Mouse (Mus musculus): ENCODE results near the gene Il1a.
A peak's percentile ranks its signal among the peaks of the same experiment; 100 is the strongest.

Gene Il1a

DNA sequence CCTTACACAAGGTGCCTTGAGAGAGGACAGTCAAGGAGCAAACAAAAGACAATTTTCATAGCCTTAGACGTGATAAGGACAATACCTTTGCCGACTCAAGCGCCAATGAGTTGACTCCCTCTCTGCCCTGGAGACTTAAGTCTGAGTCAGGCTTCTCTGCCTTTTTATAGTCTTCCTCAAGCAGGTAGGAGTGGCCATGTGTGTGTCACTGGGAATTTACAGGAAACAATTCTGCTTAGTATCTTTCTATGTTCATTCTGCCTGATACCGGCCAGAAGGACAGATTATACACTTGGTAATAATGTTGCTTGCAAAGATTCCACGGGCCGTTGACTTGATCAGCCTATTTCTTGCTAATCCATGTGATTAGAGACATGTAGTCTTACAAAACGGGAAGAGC, at the start of gene Il1a:
Il1a (minus strand) TSS at position 137 of the 400 bp plus-strand sequence.
- no peak for DNase-seq (ENCODE audit: low spot score)

DNA sequence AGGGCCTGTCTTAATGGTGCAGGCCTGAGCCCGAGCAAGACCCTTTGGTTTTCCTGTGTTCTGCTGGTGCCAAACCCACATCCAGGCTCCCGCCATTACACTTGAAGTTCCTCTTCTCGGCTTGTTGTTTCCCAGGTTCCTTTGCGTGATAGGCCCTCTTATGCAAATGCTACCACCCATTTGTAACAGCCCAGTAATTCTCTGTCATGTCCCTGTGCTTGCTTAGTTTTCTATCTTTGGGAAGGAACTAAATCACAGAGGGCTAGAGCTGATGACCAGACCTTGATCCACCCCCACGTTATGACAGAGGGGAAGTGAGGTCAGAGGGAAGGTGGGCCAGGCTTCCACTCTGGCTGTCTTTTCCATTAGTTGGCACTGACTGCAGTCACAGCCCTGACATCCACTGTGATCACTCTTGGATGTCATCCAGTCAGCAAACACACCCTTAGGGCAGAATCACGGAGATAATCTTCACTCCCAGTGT, 28.4 kb upstream of the Il1a start:
- no peak for DNase-seq (ENCODE audit: low spot score)

- no peak for DNase-seq (ENCODE audit: low spot score)
These were observed 23.7 kb upstream of the Il1a start for GRCm38 (mm10) chr2:129333471-129333870.

- no peak for DNase-seq (ENCODE audit: low spot score)
These were observed 20.8 kb upstream of the Il1a start for GRCm38 (mm10) chr2:129330540-129330939.

DNA sequence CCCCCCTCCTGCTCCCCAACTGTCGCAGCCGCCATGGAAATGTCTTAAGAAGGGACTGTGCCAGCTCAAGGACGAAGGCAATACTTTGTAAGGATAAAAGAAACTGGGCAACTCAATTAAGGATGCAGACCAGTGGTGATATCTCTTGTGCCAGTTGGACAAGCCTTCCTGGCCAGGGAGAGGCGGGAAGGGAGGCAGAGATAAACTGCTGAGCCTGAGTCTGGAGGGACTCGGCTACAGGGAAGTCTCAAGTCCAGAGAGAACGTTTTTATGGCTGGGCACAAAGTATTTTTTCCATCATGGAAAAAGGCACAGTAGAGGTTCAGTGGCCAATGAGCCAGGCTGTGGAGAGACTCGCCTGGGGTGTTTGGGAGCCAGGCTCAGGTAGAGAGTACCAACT, 20.3 kb upstream of the Il1a start:
- no peak for DNase-seq (ENCODE audit: low spot score)

GRCm38 (mm10) chr2:129328238-129328637, 18.5 kb upstream of the Il1a start:
- DNase-seq (ENCODE audit: low spot score), result no peak

DNA sequence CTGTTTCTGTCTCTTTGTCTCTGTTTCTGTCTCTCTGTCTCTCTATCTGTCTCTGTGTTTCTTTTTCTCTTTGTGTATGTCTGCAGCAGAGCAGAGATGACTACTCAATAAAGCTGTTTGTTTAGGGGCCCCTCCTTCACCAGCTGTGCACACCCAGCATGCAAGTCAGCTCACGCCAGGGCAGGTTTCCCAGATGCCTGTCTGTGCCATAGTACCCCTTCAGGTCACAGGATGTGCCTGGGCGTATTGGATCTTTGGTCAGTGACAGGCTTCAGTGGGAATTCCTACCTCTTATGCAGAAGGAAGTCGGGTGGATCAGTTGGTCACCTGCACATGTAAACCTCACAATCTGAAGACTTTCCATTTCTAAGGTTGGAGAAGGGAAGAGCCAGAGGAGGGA, 14.4 kb upstream of the Il1a start:
- DNase-seq (ENCODE audit: low spot score), result no peak

DNA sequence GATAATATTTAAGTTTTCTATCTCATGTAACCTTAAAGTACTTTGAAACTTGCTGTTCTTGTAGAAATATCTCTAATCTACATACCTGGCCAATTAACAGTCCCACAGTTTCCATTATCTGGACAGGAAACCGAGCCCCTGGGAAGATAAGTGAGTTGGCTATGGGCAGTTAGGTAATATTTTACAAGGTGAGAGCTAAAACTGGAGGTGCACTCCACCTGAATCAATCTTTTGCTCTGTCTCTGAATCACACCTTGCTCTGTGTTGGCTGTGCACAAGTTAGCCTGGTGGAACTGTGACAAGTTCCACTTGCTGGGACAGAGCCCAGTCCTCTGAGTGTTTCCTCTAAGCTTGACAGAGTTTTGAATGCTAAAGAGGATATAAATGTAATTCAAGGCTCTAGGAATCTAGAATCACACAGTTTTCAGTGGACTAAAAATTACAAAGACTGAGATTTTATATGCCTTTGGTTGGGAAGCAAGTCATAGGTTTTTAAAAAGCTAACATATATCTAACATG, 12.4 kb upstream of the Il1a start:
- DNase-seq (ENCODE audit: low spot score), result no peak

DNA sequence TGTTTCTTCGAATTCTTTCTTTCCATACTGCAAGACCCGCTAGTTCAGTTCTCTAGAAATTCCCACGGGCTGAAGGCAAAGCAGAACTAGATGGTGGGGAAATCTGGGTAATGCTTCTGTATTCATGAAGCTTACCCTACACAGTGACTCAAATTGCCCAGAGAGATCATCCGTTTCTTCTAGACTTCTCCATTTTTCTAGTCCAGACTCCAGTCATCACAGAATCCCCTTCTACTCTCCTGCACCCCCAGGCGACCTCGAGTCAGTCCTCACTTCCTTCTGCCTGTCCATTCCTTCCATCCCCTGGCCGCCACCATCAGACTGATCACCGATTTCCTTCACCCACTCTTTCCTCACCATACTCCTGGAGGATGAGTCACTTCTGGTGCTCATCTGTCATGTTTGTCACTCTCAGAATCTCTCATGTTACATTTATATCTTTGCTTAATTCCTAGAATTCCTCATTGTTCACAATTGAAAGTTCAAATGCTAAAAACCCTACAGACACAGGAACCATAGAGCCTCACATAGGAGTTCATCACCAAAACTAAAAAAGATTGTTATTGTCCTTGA, 10.3 kb upstream of the Il1a start:
- DNase-seq (ENCODE audit: low spot score), result no peak

DNA sequence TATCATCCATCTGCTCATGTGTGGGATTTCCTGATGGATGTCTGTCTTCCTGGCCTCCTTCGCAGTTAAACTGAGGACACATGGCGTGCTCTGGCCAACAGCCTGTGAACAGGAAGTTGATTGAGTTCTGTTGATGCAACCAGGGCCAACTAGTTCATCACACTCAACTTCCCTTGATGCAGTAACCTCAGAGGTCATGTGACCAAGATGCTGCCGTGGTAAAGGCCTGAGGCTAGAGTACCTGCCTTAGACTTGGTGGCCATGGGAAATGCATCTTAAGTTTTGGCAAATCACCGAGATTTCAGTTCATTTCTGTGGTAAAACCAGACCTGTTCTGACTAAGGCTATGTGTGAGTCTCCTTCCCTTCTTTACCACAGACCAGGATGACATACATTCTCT, 6.1 kb upstream of the Il1a start:
- peak; percentile 13 for DNase-seq (ENCODE audit: low spot score)

- no peak for DNase-seq (ENCODE audit: low spot score)
These were observed 5.1 kb upstream of the Il1a start for GRCm38 (mm10) chr2:129314880-129315279.

- DNase-seq (ENCODE audit: low spot score), result peak; percentile 28
These were observed 4.2 kb upstream of the Il1a start for GRCm38 (mm10) chr2:129313934-129314333.

DNA sequence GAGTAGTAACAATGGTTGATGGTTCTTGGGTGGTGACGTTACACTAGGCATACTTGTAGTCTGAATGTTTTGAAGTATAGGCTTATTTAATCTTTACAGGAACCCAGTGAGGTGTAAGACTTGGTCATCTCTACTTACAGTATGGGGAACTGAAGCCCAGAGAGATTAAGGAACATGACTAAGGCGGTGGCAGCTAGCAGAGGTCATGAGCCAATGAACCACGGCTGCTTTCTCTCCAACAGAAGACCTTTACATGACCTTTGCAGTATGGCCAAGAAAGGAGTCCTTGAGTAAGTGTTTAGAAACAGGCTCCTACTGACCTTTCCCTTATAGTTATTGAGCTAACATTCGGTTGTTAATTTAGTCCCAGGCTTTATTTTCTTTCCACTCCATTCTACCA, 3.8 kb downstream of the Il1a start:
- DNase-seq (ENCODE audit: low spot score), result no peak

GRCm38 (mm10) chr2:129297589-129297982, 12.2 kb downstream of the Il1a start:
- DNase-seq (ENCODE audit: low spot score), result no peak

GRCm38 (mm10) chr2:129296671-129297588, 12.8 kb downstream of the Il1a start, which contains the start of gene Ckap2l:
Gene Ckap2l, minus strand, starts transcription at chr2:129297212.
- DNase-seq (ENCODE audit: low spot score), result peak; percentile 98

DNA sequence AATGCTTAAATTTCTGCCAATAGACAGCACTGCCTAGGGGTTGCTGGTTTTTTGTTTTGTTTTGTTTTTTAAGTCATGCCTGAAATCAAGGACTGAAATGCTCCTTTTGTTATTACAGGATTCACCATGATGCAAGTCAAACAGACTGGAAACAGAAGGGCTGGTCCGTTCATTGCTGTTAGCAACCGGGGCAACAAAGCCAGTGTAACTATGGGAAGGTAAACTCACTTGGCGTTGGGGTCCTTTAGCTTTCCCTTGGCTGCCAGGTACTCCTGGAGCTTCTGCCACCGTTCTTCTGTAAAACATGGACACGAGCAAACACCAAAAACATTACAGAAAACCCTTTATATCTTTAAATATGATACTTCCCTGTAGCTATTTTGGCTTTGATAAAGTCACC, 13.7 kb downstream of the Il1a start:
- DNase-seq (ENCODE audit: low spot score), result no peak

- DNase-seq (ENCODE audit: low spot score), result no peak
These were observed 14.7 kb downstream of the Il1a start for GRCm38 (mm10) chr2:129295075-129295474.

DNA sequence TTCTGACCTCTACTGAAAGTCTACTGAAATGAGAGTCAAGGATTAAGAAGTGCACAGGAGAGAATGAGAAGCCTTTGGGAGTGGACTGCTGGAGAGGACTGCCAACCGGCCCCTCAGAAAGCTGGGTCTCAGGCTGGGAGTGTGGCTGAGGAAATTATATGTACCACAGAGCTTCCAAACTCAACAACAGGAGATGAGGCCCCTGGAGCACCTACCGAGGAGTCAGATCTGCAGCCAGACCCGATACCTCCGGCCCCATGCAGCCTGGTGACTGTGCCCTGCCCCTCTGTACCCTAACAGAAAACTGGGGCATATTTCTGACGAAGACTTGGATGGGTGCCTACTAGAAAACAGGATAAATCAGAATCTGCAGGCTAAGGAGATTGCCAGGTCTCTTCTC, 35.9 kb downstream of the Il1a start:
- DNase-seq (ENCODE audit: low spot score), result no peak

- no peak for DNase-seq (ENCODE audit: low spot score)
These were observed 39.2 kb downstream of the Il1a start for GRCm38 (mm10) chr2:129270621-129271020.

- no peak for DNase-seq (ENCODE audit: low spot score)
These were observed 39.8 kb downstream of the Il1a start for GRCm38 (mm10) chr2:129269986-129270385.

- no peak for DNase-seq (ENCODE audit: low spot score)
These were observed 40.6 kb downstream of the Il1a start for GRCm38 (mm10) chr2:129269161-129269643.

DNA sequence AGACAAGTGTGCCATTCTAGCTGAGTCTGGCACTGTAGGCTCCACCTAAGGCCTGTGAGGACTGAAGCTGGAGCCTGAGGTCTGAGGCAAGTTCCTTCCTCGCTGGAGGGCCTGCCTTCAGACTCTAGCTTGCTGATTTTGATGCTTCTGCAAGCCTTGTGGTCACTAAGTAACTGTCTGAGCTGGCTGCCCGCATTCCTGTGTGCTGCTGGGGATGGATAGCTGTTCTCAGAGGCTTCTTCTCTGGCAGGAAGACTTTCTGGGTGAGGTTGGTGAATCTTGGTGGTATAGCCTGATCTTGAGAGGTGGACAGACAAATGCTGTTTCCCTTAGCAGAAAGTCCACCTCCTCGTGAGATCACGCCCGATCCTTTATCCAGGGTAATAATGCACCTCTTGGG, 42.0 kb downstream of the Il1a start:
- DNase-seq (ENCODE audit: low spot score), result no peak

GRCm38 (mm10) chr2:129265316-129265715, 44.5 kb downstream of the Il1a start:
- no peak for DNase-seq (ENCODE audit: low spot score)

All from T-cell, adult 2 months (primary cell).